In genomic region chr9:27646956-27647355, GRCm38 (mm10) we compare ENCODE assay signal across 18 mouse cellular contexts.
"Had no signal": no experiment of that assay in that cellular context is flagged by ENCODE, and none has a peak within 500 bp of the region (broad histone marks: within the 10 kb centered on the region; RNA-seq: fewer than 3 reads in every experiment).

No protein-coding gene starts in this region.

- H3K9me3 ChIP-seq: liver, embryonic 13.5 days; neural tube, embryonic 12.5 days; neural tube, embryonic 15.5 days had no signal

- H3K4me2 ChIP-seq: liver, embryonic 13.5 days; midbrain, embryonic 11.5 days; neural tube, embryonic 12.5 days; neural tube, embryonic 15.5 days had no signal

- H3K4me1 ChIP-seq: neural tube, embryonic 12.5 days; neural tube, embryonic 15.5 days had no signal

- H3K36me3 ChIP-seq: liver, embryonic 13.5 days; neural tube, embryonic 12.5 days; neural tube, embryonic 15.5 days had no signal

- ATAC-seq: intestine, postnatal 0 days had no signal

- DNase-seq: kidney, adult 2 months; kidney, postnatal 25 days; layer of hippocampus, adult 9-11 months; liver, embryonic 13.5 days; midbrain, embryonic 14.5 days; right cerebral cortex, adult 18-20 months; right cerebral cortex, postnatal 14 days; right cerebral cortex, postnatal 4 days; thymus, adult 2 months; thymus, postnatal 14 days; thymus, postnatal 4 days had no signal

- H3K27me3 ChIP-seq: liver, embryonic 13.5 days; neural tube, embryonic 12.5 days; neural tube, embryonic 15.5 days had no signal

- H3K4me3 ChIP-seq: layer of hippocampus, adult 2 months; liver, embryonic 13.5 days; neural tube, embryonic 12.5 days; neural tube, embryonic 15.5 days had no signal

- H3K27ac ChIP-seq: kidney, postnatal 0 days; layer of hippocampus, adult 2 months; liver, embryonic 13.5 days; neural tube, embryonic 12.5 days; neural tube, embryonic 15.5 days; stomach, postnatal 0 days had no signal

- H3K9ac ChIP-seq: liver, embryonic 13.5 days; neural tube, embryonic 12.5 days; neural tube, embryonic 15.5 days had no signal
